Mouse (Mus musculus): ENCODE results near the gene Spata31d1d.

- TF ChIP-seq EP300 (IDR thresholded peaks at IDR 0.05; ENCODE audit: low read depth) (no peak), CTCF (IDR thresholded peaks at IDR 0.05; ENCODE audit: low read depth) (no peak)
These were observed 15.2 kb upstream of the Spata31d1d start, which contains the start of gene 1700014D04Rik for GRCm38 (mm10) chr13:59746711-59747110.

Data from liver, embryonic 14.5 days (tissue).